Mouse (Mus musculus) limb, embryonic 11.5 days (tissue): ENCODE measurements around the gene Fgfr2. TPM values are rescaled to one million over a fixed set of nuclear protein-coding genes. Genes with fewer than 3 reads are reported as not detected.

ENCODE experiments used
- ATAC-seq: fragments of 200-750 bp; cut with Nextera tagmentation; 2 replicates; pipeline ENCODE4 v1.8.0; 2017; ENCODE audit warnings: low read depth; ENCODE audit not compliant: insufficient number of reproducible peaks, low FRiP score, low TSS enrichment
- DNase-seq: peaks from one replicate; pipeline ENCODE4 v3.0.0-alpha.2; 2015; ENCODE audit warnings: low spot score
- H3K27ac ChIP-seq: fragments of 300-500 bp; sonication (generic); replicated peaks from 2 replicates; pipeline ENCODE4 v1.5.1; 2014; ENCODE audit warnings: low read depth, mild to moderate bottlenecking, low read length
- H3K27me3 ChIP-seq: fragments of 300-500 bp; sonication (generic); 2 replicates; pipeline ENCODE4 v1.6.1; 2014; ENCODE audit warnings: mild to moderate bottlenecking, low read length, mixed read lengths; ENCODE audit not compliant: control insufficient read depth, insufficient read depth
- H3K36me3 ChIP-seq: fragments of 300-500 bp; sonication (generic); 2 replicates; pipeline ENCODE4 v1.6.1; 2014; ENCODE audit warnings: mild to moderate bottlenecking, low read length, moderate library complexity, mixed read lengths; ENCODE audit not compliant: control insufficient read depth, insufficient read depth
- H3K4me1 ChIP-seq: fragments of 300-500 bp; sonication (generic); 2 replicates; pipeline ENCODE4 v1.6.1; 2014; ENCODE audit warnings: low read length, mixed read lengths; ENCODE audit not compliant: control insufficient read depth, insufficient read depth
- H3K4me2 ChIP-seq: fragments of 300-500 bp; sonication (generic); 2 replicates; pipeline ENCODE4 v1.6.1; 2014; ENCODE audit warnings: low read depth, mild to moderate bottlenecking, moderate library complexity; ENCODE audit not compliant: severe bottlenecking
- H3K4me3 ChIP-seq: fragments of 300-500 bp; sonication (generic); 2 replicates; pipeline ENCODE4 v1.5.1; 2014; ENCODE audit warnings: low read depth, low read length
- H3K9ac ChIP-seq: fragments of 300-500 bp; sonication (generic); 2 replicates; pipeline ENCODE4 v1.6.1; 2014; ENCODE audit warnings: mild to moderate bottlenecking, low read length
- H3K9me3 ChIP-seq: fragments of 300-500 bp; sonication (generic); 2 replicates; pipeline ENCODE4 v1.6.1; 2016; ENCODE audit warnings: low read length; ENCODE audit not compliant: control insufficient read depth
- WGBS: fragments of 180-500 bp; shearing (Covaris S2); extraction: QIAGEN DNeasy Blood & Tissue Kit; methylation state at CpG from one replicate; pipeline ENCODE4 v1.1.7; 2014; 5-methylcytosine and 5-hydroxymethylcytosine counted together
- polyA plus RNA-seq: library from polyadenylated mRNA; unstranded; fragments of >200 nt; fragmentation: Nextera tagmentation; extraction: Ambion mirVana; gene quantifications from 2 replicates; pipeline ENCODE4 v1.2.1, GENCODE M21; 2014

Fgfr2 gene
- polyA plus RNA-seq, 1 experiment from 2014 or later = 60.1 TPM

DNA sequence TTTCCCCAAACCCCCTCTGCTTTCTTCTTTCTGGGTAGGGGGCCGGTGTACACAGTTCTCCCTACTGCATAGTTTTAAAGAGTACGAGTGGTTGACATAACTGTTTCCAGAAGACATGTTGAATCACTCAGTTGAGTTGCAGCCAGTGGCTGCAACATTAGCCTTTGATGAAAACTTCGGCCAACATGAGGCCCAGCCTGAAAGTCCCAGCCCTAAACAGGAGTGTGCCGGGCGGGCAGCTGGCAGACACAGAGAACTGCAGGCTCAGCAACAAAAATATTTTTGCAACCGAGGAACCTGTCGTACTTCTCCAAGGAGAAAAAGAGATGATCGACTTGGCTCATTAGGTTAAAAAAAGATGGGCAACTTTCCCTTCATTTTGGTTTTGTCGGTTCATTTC is 2150.4 kb downstream of the Fgfr2 start:
- H3K27ac ChIP-seq = no peak overlapping the region
- H3K27me3 ChIP-seq = no peaks in the 10 kb centered on the region
- H3K9me3 ChIP-seq = no peaks in the 10 kb centered on the region
- DNase-seq = no peak
- no peak overlapping the region for H3K4me3 ChIP-seq
- ATAC-seq = no peak
- H3K9ac ChIP-seq = no peak overlapping the region
- H3K4me2 ChIP-seq = no peak overlapping the region
- WGBS = 75% methylated on average over 9 of the region's 9 CpGs
- peaks cover 12% of the 10 kb centered on the region for H3K4me1 ChIP-seq
- no peaks in the 10 kb centered on the region for H3K36me3 ChIP-seq

DNA sequence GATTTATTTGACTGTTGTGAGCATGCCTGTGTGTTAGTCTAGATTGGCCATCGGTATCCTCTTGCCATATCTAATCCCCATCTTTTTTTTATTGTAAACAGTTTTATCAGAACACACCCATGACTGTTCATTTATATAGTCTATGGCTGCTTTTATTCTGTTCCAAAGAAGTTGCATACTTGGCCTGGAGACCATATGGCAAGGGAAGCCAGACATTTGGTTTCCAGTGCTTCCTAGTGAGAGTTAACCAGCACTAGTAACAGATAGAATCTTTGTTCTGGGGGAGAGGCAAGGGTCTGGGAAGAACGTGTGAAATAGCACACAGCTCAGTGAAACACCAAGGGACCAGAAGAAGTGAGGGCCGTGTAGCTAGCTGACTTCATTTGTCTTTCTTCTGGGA is 2153.6 kb downstream of the Fgfr2 start:
- Histone ChIP-seq H3K36me3 (no peaks in the 10 kb centered on the region), H3K4me2 (no peak overlapping the region), H3K27me3 (no peaks in the 10 kb centered on the region), H3K27ac (no peak overlapping the region), H3K4me1 (peaks cover 17% of the 10 kb centered on the region; the same call in 1 of the 2 replicates), H3K9ac (no peak overlapping the region), H3K9me3 (no peaks in the 10 kb centered on the region), H3K4me3 (no peak overlapping the region)
- ATAC-seq (no peak), DNase-seq (no peak)
- 38% methylated on average over 3 of the region's 3 CpGs for WGBS

DNA sequence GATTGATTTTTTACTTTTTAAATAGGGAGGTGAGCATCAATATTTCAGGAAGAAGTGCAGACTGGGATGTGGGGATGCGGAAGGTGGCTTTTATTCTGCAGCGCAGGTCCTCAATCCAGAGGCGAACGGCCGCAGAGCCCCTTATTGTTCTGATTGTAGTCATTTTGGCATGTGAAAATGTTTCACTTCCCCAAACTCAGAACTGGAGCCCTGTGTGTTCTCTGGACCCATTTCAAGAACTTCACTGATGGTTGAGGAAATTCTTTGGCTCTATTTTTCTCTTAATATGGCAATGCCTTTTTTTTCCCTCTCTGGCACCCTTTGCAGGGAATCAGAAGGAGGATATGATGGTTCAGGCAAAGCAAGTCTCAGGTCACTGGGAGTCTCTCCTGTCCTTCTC is 2154.1 kb downstream of the Fgfr2 start:
- Histone ChIP-seq H3K27ac (no peak overlapping the region), H3K4me3 (no peak overlapping the region), H3K9me3 (no peaks in the 10 kb centered on the region), H3K9ac (no peak overlapping the region), H3K4me2 (no peak overlapping the region), H3K27me3 (no peaks in the 10 kb centered on the region), H3K4me1 (peaks cover 17% of the 10 kb centered on the region; the same call in 1 of the 2 replicates), H3K36me3 (no peaks in the 10 kb centered on the region)
- ATAC-seq (no peak), DNase-seq (no peak)
- WGBS = 91% methylated on average over 5 of the region's 5 CpGs

DNA sequence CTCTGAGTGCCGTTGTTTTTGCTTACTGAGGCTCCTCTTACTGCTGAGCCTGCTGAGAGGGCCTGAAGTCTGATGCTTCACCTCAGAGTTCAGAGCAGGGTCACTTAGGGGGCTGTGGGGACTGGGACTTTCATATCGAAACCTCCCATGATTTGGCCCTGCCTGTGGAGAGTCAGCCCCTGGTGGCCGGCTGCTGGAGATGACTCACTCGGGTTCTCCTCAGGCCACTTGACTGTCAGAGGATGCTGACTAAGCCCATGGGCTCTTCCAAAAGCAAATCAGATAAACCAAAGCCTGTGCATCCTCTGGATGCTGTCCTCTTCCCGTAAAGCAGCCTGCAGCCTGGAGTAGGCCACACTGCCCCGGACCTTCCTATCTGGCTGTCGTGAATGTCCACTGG is 2154.6 kb downstream of the Fgfr2 start:
- Histone ChIP-seq H3K4me2 (no peak overlapping the region), H3K9ac (no peak overlapping the region), H3K4me3 (no peak overlapping the region), H3K9me3 (no peaks in the 10 kb centered on the region), H3K27ac (no peak overlapping the region), H3K4me1 (peaks cover 17% of the 10 kb centered on the region; the same call in 1 of the 2 replicates), H3K36me3 (no peaks in the 10 kb centered on the region), H3K27me3 (no peaks in the 10 kb centered on the region)
- ATAC-seq (no peak), DNase-seq (no peak)
- WGBS = 60% methylated on average over 7 of the region's 7 CpGs

DNA sequence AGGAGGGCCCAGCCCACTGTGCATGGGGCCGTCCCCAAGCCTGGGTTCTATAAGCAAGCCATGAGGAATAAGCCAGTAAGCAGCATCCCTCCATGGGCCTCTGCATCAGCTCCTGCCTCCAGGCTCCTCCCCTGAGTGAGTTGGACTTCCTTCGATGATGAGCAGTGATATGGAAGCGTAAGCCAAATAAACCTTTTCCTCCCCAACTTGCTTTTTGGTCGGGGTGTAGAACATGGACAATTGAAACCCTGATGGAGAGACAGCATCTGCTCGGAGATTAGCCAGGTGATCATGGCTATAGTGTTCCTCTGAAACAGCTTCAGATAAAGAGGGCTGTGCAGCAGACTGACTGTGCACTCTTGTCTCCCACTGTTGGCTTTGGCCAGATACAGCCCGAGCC is 2155.2 kb downstream of the Fgfr2 start:
- no peaks in the 10 kb centered on the region for H3K36me3 ChIP-seq
- H3K4me2 ChIP-seq = no peak overlapping the region
- peaks cover 17% of the 10 kb centered on the region; the same call in 1 of the 2 replicates for H3K4me1 ChIP-seq
- no peaks in the 10 kb centered on the region for H3K27me3 ChIP-seq
- H3K27ac ChIP-seq = no peak overlapping the region
- no peaks in the 10 kb centered on the region for H3K9me3 ChIP-seq
- 89% methylated on average over 6 of the region's 6 CpGs for WGBS
- no peak overlapping the region for H3K9ac ChIP-seq
- ATAC-seq = no peak
- H3K4me3 ChIP-seq = no peak overlapping the region
- no peak for DNase-seq

- Histone ChIP-seq H3K36me3 (no peaks in the 10 kb centered on the region), H3K9ac (no peak overlapping the region), H3K4me1 (peaks cover 17% of the 10 kb centered on the region; the same call in 1 of the 2 replicates), H3K27me3 (no peaks in the 10 kb centered on the region), H3K4me3 (no peak overlapping the region), H3K9me3 (no peaks in the 10 kb centered on the region), H3K27ac (no peak overlapping the region), H3K4me2 (no peak overlapping the region)
- DNase-seq = no peak
- 76% methylated on average over 6 of the region's 6 CpGs for WGBS
- no peak for ATAC-seq
Measured at GRCm38 (mm10) chr7:130966876-130967275, 2156.3 kb downstream of the Fgfr2 start.

- Histone ChIP-seq H3K4me3 (no peak overlapping the region), H3K27ac (no peak overlapping the region; the same call in 1 of the 2 replicates), H3K9me3 (no peaks in the 10 kb centered on the region), H3K36me3 (no peaks in the 10 kb centered on the region), H3K4me2 (no peak overlapping the region), H3K27me3 (no peaks in the 10 kb centered on the region), H3K9ac (no peak overlapping the region), H3K4me1 (peaks cover 17% of the 10 kb centered on the region; the same call in 1 of the 2 replicates)
- DNase-seq = no peak
- no peak for ATAC-seq
- WGBS = 63% methylated on average over 5 of the region's 5 CpGs
Measured at GRCm38 (mm10) chr7:130966451-130966850, 2156.7 kb downstream of the Fgfr2 start.

DNA sequence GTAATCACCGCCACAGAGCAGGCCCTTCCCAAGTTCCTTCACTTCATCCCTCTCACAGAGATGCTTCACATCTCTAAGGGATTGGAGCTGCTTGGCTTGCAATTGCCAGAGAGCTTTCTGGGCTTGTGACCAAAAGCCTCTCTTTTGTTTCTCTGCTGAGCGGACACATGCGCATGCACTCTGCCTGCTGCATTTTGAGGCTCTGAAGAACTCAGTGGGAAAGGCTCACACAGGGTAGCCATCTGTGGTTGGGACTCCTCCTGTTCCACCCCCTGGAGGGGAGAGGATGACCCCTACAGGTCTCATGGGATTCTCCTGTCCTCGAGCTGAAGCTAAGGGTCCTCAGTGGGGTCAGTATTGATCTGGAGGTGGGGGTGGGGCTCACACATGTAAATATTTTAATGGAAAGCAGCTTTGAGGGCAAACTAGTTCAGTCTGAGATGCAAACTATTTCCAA is 2157.2 kb downstream of the Fgfr2 start:
- WGBS = 71% methylated on average over 4 of the region's 4 CpGs
- DNase-seq (peak; percentile 39), ATAC-seq (0 out of 2 replicates have a peak, but pooled peaks have one; percentile 24)
- H3K4me1 ChIP-seq = peaks cover 17% of the 10 kb centered on the region; the same call in 1 of the 2 replicates
- peak overlapping the region; percentile 18; the same call in 1 of the 2 replicates for H3K27ac ChIP-seq
- no peaks in the 10 kb centered on the region for H3K9me3 ChIP-seq
- no peaks in the 10 kb centered on the region for H3K36me3 ChIP-seq
- H3K27me3 ChIP-seq = no peaks in the 10 kb centered on the region
- no peak overlapping the region for H3K4me3 ChIP-seq
- peak overlapping the region; percentile 43 for H3K9ac ChIP-seq
- no peak overlapping the region for H3K4me2 ChIP-seq

GRCm38 (mm10) chr7:130965396-130965795 is 2157.8 kb downstream of the Fgfr2 start:
- no peaks in the 10 kb centered on the region for H3K27me3 ChIP-seq
- H3K4me2 ChIP-seq = no peak overlapping the region
- no peak for DNase-seq
- no peak overlapping the region; the same call in 1 of the 2 replicates for H3K27ac ChIP-seq
- H3K9ac ChIP-seq = peak overlapping the region; percentile 43
- peaks cover 17% of the 10 kb centered on the region; the same call in 1 of the 2 replicates for H3K4me1 ChIP-seq
- H3K4me3 ChIP-seq = no peak overlapping the region
- no peak for ATAC-seq
- no peaks in the 10 kb centered on the region for H3K36me3 ChIP-seq
- H3K9me3 ChIP-seq = no peaks in the 10 kb centered on the region
- WGBS = 94% methylated on average over 4 of the region's 4 CpGs
